Mouse (Mus musculus): ENCODE results near the gene Spcs2. TPM values are rescaled to one million over a fixed set of nuclear protein-coding genes. Genes with fewer than 3 reads are reported as not detected.

Gene Spcs2
- polyA plus RNA-seq, 1 experiment, result 57.3 TPM

DNA sequence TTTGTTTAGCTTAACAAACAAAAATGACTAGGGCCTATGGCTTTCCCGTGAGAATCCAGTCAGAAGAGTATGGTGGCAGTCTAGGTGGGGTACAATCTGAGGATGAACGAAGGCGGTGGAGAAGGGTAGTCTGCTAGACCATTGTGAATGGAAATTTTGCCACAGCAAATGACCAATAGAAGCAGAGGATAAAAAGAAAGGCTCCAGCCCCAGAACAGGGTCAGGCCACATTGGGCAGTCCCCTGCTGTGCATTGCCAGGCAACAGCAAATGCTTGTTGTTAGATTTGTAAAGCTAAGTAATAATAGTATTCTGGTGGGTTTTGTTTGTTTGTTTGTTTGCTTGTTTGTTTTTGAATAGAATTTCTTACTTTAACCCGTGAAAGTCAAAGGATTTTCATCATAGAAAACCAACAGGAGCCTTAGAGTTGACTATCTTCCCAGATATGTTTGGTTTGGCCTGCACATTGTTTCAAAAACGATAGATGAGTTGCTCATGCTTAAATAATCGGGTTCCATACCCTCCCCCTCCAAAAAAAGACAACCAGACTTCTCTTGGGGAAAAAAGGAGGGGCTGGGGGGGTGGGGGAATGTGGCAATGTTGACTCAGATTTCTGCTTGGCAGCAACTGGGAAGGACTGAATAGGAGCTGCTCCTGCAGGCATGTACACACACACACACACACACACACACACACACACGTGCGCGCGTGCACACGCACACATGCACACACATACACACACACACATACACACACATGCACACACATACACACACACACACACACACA lies 1.2 kb upstream of the Spcs2 start:
- no peak for DNase-seq (ENCODE audit: low spot score)

DNA sequence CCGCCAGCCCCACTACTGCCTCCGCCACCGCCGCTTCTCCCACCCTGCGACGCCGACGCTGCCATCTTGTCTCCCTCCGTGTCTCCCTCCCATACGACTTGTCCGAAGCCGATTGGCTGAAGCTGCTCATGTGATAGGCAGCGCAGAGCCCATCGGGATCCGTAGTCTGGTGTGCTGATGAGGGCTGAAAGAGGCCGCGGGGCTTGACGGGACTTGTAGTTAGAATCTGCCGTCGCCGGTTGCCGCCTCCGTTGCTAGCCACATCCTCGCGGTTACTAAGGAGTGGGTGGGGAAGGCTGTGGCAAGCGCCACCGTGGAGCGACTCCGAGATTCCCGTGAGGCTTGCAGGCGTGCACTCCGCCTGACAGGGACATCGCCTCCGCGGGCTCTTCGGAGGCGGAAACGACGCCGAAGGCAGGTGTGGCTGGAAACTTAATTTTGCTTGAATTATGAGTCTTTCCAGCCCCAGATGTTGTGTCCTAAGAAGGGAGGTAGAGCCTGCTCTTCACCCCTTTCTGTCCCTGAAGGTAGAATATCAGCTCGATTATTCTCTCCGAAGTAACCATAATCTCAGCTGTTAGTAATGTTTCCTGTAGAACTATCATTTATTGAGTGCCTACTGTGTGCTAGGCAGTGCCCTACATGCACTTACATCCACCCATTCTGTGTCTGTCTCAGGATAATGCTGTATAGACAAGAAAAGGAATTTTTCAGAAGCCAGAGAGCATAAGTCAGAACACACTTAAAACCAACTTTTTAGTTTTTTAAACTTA lies 4.3 kb downstream of the Spcs2 start, which contains the start of gene Xrra1:
Xrra1 (plus strand) TSS at position 304 of the 773 bp plus-strand sequence.
- peak; percentile 81 for DNase-seq (ENCODE audit: low spot score)

DNA sequence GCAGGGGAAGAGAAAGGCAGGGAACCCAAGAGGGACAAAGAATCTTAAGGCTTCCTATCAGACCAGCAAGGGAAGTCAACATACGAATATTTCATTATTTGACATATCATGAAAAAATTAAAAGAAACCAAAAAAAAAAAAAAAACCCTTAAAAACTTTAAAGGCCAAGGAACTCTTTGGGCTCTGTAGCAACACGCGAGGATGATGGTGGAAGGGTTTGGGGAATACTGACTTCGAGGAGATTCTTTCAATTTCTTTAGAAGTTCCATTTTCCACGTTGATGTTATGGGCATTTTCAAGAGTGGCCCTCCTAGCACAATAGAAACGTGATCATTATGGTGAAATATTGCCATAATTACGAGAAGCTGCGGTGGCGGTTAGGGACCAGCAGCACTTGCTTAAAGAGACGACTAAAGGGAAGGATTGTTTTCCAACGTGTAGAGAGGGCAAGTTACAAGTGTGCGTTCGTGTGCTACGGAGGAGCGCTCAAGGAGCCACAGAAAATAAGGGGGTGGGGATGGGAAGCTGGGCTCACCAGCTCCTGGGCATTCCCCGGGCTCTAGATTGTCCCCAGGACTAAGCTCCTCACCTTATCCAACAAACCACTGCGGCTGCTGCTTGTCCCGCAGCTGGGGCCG lies 5.0 kb downstream of the Spcs2 start:
- no peak for DNase-seq (ENCODE audit: low spot score)

DNA sequence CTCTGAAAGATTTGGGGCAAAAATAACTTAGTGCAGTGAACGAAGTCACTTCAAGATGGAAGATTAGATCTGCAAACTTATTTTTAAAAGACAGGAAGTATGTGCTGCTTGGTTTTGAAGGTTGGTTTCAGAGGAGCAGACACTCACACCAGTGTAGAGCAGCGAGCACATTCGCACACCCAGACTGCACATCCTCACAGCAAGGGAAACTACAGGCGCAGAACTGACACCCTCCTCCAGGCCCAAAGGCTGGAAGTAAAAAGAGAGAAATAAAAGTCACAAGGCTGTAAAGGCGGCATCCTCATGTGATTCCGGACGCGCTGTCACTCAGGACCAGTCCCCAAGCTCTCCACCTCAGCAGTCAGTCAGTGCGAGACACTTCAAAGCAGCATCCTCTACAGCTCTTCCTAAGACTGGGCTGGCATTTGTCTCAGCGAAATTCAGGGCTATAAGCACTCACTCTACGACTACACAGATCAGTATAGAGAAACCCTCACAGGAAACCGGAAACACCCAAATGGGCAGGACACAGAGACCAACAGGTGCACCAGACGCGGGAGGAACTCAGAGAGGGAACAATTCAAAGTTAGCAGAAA lies 6.9 kb downstream of the Spcs2 start:
- DNase-seq (ENCODE audit: low spot score), result no peak

DNA sequence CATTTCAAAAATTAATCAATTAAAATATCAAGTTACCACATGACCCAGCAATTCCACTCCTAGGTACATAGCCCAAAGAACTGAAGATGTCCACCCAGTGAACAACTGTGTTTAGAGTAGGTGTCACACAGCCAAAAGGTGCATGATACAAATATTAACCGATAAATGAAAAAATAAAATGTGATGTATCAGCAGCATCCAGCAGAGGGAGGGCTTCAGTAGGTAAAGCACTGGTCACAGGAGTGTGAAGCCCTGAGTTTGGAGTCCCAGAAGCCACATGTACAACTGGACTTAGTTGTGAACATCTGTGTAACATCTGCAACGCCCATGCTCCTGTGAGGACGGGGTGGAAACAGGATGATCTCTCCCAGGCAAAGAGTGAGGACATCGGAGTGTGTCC lies 9.0 kb downstream of the Spcs2 start:
- DNase-seq (ENCODE audit: low spot score), result no peak

DNA sequence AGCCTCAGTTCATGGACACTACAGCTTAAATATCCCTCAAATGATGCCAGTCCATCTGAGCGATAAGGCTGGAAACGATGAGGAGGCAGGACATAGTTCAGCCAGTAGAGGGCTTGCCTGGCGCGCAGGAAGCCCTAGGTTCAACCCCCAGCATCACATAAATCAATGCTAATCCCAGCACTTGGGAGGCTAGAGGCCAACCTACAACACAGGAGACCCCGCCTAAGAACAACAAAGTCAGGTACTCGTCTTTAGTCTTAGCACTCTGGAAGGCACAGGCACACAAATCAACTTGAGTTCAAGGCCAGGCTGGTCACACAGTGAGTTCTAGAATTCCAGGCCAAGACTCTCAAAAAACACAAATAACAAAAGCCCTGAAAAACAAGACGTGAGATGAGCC lies 9.9 kb downstream of the Spcs2 start:
- no peak for DNase-seq (ENCODE audit: low spot score)

DNA sequence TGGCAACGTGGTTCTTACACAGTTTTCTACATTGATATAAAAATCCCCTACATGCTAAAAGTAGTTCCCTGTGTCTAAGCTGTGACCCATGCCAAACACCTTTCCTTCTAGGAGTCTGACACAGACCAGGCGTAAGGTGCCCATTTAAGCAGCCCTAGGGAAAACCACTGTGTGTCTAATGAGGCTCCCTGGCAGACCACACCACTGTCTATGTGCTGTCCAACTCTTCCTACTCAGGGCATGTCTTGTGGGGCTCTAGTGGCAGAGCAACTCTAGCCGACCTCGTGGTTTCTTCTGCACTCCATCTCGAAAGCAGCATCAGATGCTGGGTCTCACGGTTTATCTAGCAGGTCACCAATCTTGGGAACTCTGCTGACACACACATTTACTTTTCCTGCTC lies 11.6 kb downstream of the Spcs2 start:
- DNase-seq (ENCODE audit: low spot score), result no peak

DNA sequence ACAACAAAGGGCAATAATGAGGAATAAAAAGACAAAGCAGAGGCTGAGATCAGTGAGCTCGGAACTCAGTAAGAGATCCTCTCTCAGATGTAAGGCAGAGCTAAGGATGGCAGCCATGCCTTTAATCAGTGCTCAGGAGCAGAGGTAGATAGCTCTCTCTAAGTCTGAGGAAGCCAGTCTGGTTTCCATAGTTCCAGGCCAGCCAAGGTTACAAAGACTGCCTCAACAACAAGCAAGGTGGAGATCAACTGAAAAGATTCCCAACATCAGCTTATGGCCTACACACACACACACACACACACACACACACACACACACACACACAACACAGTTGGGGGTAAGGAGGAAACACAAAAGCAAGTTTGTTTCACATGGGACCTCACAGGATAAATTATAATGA lies 12.1 kb downstream of the Spcs2 start:
- DNase-seq (ENCODE audit: low spot score), result no peak

DNA sequence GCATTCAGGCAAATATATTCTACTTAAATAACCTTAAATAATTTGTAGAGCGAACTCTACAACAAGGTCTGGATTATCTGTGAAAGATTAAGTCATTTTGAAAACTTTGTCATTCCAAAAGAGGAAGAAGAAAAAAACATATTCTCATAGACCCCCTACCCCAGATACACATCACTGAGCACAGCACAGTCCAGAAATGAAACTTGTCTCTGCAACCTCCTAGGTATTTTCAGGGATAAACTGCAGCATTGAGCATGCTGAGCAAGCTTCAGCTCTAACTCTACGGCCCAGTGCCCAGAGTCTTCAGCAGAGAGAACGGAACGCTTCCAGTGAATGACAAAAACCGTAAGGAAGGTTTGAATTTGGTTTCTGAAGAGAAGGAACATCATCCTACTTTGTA lies 12.7 kb downstream of the Spcs2 start:
- no peak for DNase-seq (ENCODE audit: low spot score)

DNA sequence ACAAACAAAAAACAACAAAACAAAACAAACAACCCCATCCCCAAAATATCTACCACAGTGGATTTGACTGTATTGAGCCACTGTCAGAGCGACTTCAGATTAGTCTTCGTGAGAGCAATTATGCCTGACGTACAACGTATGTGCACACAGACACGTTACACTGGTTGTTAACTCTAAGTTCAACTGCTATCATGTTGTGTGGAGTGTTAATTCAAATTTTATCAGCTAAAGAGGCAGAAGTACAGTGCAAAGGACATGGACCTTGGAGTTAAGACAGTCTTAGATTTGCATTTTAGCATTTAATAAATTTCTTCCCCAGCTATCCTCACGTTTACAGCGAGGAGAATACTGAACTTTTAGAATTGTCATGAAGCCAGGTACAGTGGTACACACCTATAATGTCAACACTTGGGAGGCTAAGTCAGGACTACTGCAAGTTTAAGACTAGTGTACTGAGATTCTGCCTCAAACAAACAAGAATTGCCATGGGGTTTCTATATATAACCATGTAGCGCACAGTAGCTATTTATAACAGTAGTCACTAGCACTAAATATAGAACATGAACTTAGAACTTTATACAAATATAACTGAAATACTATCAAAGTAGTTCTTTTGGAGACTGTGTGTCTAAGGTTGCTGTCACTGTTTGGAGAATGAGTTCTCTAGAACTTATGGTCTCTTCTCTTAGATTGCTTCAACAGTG lies 17.6 kb downstream of the Spcs2 start:
- no peak for DNase-seq (ENCODE audit: low spot score)

DNA sequence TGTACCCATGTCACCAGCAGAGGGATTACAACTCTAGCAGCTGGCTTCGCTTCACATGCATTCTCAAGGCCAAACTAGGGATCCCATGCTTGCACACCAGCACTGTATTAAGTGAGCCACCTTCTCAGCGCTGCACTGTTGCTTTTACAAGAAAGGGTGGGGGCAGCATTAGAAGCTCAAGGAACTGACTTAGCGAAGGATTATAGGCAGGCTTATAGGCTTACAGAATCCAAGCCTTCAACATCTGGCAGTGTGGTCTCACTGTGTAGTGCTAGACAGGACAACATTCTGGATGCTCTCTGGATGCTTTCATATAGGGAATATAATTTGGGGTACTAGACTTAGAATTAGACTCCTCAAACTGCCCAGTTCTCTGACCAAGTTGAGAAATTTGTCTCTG lies 25.0 kb downstream of the Spcs2 start:
- DNase-seq (ENCODE audit: low spot score), result no peak

DNA sequence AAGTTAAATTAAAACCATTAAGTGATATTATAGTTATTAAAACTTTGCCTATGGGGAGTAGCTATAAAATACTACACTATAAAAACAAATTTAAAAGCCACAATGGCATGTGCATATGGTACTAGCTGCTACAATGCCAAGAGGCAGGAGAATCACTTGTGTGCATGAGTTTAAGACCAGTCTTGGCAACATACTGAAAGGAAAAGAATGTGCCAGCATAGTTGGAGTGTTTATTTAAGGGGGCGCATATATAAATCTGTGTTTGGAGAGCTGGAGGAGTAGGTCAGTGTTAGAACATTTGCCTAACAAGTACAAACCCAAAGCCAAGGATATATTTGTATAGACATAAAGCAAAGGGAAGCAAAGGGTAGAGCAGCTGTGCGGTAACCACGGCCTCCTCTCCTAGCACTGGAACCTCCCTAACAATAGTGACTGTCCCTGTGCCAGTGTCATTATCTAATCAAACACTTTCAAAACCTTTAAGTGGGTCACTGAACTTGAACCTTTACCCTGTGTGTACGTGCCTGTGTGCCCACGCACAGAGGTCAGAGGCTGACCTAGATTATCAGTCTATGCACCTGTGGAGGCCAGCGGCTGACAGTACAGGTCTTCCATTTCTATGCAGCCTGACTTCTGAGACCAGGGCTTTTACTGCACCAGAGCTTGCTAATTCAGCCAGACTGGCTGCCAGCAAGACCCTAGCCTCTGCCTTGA lies 25.7 kb downstream of the Spcs2 start:
- DNase-seq (ENCODE audit: low spot score), result no peak

DNA sequence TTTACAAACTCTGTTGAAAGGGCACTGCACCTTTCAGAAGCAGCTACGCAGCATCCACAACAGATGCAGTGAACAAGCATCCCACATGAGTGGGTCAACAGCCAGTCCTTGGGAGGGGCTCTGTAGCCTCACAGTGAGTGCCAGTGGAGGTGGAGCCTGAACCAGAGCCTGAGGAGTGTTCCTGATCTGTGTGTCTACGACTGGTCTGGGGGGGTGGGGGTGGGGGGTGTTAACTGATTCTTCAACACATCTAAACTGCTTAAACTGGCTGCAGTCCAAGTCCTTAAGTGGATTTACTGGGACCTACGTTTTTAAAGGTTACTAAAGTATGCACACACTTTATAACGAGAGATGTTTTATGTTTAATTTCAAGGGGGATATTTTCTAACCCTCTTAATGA lies 26.5 kb downstream of the Spcs2 start:
- no peak for DNase-seq (ENCODE audit: low spot score)

DNA sequence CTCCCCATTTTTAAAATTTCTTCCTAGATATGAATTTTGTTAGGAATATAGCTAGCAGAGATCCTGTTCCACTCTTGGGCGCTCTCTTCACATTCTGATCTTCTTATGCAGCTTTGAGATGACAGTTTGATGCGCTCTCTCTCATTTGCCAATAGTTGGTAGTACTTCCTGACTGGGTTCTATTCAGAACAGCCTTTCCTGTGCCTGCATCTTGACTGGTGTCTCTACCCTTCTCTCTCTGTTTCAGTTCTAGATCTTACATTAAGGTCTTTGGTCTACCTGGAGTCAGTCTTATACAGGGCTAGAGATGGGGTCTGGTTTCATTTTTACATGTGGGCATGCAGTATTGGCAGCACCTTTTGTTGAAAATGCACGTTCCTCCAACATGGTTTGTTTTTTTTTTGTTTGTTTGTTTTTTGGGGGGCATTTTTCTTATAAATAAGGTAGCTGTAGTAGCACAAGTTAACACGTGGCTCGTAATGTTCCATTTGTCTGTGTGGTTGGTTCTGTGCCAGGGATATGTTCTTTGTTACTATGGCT lies 28.9 kb downstream of the Spcs2 start:
- no peak for DNase-seq (ENCODE audit: low spot score)

DNA sequence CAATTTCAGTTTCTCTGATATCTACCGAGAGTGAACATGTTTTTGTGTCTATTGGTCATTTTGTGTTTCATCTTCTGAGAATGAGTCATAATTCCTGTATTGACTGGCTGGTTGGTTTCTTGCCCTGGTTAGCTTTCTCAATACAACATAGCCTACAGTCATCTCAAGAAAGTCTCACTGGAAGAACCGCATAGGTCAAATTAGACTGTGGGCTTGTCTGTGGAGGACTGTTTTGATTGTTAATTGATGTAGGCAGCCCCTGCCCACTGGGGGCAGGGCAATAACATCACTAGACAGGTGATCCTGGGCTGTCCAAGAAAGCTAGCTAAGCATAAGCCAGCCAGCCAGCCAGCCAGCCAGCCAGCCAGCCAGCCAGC lies 29.4 kb downstream of the Spcs2 start:
- DNase-seq (ENCODE audit: low spot score), result no peak

DNA sequence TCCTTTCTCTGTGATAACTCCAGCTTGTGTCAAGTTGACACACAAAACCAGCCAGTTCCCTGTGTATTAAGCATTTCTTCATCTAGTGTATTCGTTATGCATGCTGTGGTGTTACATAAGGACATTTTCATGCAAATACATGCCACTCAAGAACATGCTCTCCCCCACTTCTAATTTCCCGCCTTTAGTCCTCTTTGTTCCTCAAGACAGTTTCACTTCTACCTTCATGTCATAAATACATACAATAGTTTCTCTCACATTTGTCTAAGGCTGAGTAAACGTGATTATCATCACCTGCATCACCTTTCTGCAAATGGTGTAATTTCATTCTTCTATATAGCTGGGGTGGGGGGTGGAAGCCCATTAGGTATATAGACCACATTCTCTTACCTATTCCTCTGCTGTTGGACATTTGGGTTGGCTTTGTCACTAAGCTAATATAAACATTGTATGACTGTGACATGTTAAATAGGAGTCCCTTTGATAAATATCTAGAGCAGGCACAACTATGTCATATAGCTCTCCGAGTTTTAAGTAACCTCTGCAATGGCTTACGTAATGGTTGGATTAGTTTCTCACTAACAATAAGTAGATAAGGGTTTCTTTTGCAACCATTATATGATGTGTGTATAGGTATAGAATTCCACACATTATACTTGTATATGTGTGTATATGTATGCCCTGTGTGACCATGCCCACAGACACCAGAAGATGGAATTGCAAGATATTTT lies 30.0 kb downstream of the Spcs2 start:
- no peak for DNase-seq (ENCODE audit: low spot score)

DNA sequence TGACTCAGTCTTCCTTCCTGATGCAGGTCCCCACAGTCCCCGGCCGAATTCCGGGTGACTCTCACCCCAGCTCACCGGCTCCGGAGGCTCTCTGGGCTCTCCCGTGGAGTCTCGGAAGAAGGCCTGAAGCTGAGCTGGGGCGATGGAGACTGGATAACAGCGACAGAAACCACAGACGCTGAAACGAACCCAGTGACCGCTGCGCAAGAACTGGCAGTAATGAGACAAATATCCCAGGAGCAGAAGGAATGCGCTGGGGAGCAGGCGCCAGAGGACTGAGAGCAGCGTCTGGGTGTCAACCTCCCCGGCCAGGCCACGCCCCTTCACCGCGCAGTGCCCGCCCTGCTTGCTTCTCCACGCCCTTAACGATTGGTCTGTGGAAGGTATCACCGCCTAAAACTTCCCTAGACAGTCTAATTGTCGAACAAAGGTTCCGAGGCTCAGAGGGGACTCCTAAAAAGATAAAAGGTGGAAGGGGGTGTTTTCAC lies 35.1 kb downstream of the Spcs2 start, which contains the start of gene Neu3:
Neu3 (minus strand) TSS at position 335 of the 488 bp plus-strand sequence.
- DNase-seq (ENCODE audit: low spot score), result peak; percentile 80

DNA sequence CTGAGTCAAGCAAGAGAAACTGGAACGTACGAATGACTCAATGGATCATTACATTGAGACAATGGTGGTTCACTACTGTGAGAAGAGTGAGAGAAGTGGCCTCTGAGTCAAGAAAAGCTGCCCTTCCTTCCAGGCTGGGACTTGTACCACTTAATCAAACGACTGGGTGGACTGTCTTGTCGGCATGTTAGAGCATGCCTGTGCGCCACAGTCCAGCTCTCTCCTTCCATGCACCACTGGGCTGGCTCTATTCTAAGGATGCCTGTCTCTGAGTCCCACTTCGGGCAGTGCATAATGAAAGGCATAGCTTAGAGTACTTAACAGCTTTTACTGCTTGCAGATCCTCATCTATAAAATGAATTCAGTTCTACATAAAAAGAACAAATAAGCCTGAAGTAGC lies 37.2 kb downstream of the Spcs2 start:
- DNase-seq (ENCODE audit: low spot score), result no peak

DNA sequence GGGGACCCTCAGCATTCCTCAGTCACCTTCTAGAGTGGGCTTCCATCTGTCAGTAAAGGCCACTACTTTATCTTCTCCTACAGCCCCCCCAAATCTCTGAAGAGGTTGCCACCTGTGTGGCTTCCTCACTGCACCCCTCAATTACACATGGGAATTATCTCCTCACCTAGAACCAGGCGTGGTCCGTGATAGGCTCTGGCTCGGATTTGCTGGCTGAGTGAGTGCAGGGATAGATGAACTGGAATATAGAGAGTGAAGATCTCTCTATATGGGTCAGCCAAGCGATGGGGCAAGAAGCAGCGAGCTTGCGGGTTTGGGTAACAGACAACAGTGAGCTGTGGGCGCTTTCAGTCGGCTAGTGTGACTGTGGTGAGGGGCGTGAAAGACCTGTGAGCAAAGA lies 37.8 kb downstream of the Spcs2 start:
- DNase-seq (ENCODE audit: low spot score), result no peak
